Mouse (Mus musculus) lung, postnatal 14 days (tissue): ENCODE measurements around the gene Bmp8b.
"Not testable (repeated sequence)": the region's sequence is repeated elsewhere in the genome, so short reads cannot be mapped to it uniquely, and the experiment has no call there.

Experiments
- DNase-seq: peaks from one replicate; pipeline ENCODE4 v3.0.0; 2021

The Bmp8b gene

GRCm38 (mm10) chr4:123111275-123111983 is 6.5 kb downstream of the Bmp8b start:
- not testable (repeated sequence) for DNase-seq

GRCm38 (mm10) chr4:123112216-123112764 is 7.3 kb downstream of the Bmp8b start:
- DNase-seq, result no peak

- not testable (repeated sequence) for DNase-seq
These were observed 9.7 kb downstream of the Bmp8b start for GRCm38 (mm10) chr4:123114651-123115050.

- no peak for DNase-seq
These were observed 11.0 kb downstream of the Bmp8b start, which contains the start of gene Oxct2b for GRCm38 (mm10) chr4:123116011-123116410. Gene Oxct2b, plus strand, starts transcription at chr4:123116266.

GRCm38 (mm10) chr4:123116640-123117039 is 11.7 kb downstream of the Bmp8b start:
- DNase-seq, result not testable (repeated sequence)

GRCm38 (mm10) chr4:123121286-123121685 is 16.3 kb downstream of the Bmp8b start:
- no peak for DNase-seq

- DNase-seq, result no peak
These were observed 21.7 kb downstream of the Bmp8b start for GRCm38 (mm10) chr4:123126626-123127025.

GRCm38 (mm10) chr4:123127051-123127450 is 22.1 kb downstream of the Bmp8b start:
- no peak for DNase-seq

GRCm38 (mm10) chr4:123137551-123137950 is 32.6 kb downstream of the Bmp8b start:
- DNase-seq, result no peak

GRCm38 (mm10) chr4:123139513-123140154 is 34.7 kb downstream of the Bmp8b start, which contains the start of gene Ppie:
Gene Ppie, minus strand, starts transcription at chr4:123139951.
- DNase-seq, result peak; percentile 77

GRCm38 (mm10) chr4:123147446-123148150 is 42.6 kb downstream of the Bmp8b start:
- no peak for DNase-seq

GRCm38 (mm10) chr4:123152003-123152402 is 47.0 kb downstream of the Bmp8b start:
- no peak for DNase-seq

- DNase-seq, result no peak
These were observed 48.0 kb downstream of the Bmp8b start for GRCm38 (mm10) chr4:123152976-123153375.

- peak; percentile 34 for DNase-seq
These were observed 50.0 kb downstream of the Bmp8b start for GRCm38 (mm10) chr4:123155004-123155403.

- DNase-seq, result no peak
These were observed 50.5 kb downstream of the Bmp8b start for GRCm38 (mm10) chr4:123155427-123155826.

GRCm38 (mm10) chr4:123155840-123156239 is 50.9 kb downstream of the Bmp8b start:
- DNase-seq, result no peak

GRCm38 (mm10) chr4:123160571-123160970 is 55.6 kb downstream of the Bmp8b start:
- DNase-seq, result no peak

GRCm38 (mm10) chr4:123161251-123161650 is 56.3 kb downstream of the Bmp8b start:
- not testable (repeated sequence) for DNase-seq

GRCm38 (mm10) chr4:123162305-123162917 is 57.4 kb downstream of the Bmp8b start:
- DNase-seq, result no peak

- DNase-seq, result no peak
These were observed 59.2 kb downstream of the Bmp8b start for GRCm38 (mm10) chr4:123164157-123164556.

- DNase-seq, result no peak
These were observed 66.8 kb downstream of the Bmp8b start for GRCm38 (mm10) chr4:123171811-123172210.
